Mouse (Mus musculus) forebrain, embryonic 13.5 days (tissue): ENCODE measurements at regions not wholly inside any gene's neighbourhood (a gene's known extent, or its start where the extent isn't known, plus 50 kb on each side); places are given as distances from the start of the nearest gene placed in this dataset.

Source experiments
- ATAC-seq: fragments of 200-750 bp; cut with Nextera tagmentation; 2 replicates; pipeline ENCODE4 v1.8.0; 2017
- H3K27ac ChIP-seq: fragments of 300-500 bp; sonication (generic); 2 replicates; pipeline ENCODE4 v1.5.1; 2015; ENCODE audit warnings: inconsistent platforms, mild to moderate bottlenecking, moderate library complexity
- H3K27me3 ChIP-seq: fragments of 300-500 bp; sonication (generic); 2 replicates; pipeline ENCODE4 v1.6.1; 2015; ENCODE audit warnings: mild to moderate bottlenecking, inconsistent platforms
- H3K36me3 ChIP-seq: fragments of 300-500 bp; sonication (generic); 2 replicates; pipeline ENCODE4 v1.6.1; 2015; ENCODE audit warnings: mild to moderate bottlenecking, inconsistent platforms; ENCODE audit not compliant: poor library complexity, severe bottlenecking
- H3K4me1 ChIP-seq: fragments of 300-500 bp; sonication (generic); 2 replicates; pipeline ENCODE4 v1.6.1; 2015; ENCODE audit warnings: inconsistent platforms
- H3K4me2 ChIP-seq: fragments of 300-500 bp; sonication (generic); 2 replicates; pipeline ENCODE4 v1.6.1; 2015; ENCODE audit warnings: inconsistent platforms, mild to moderate bottlenecking, moderate library complexity
- H3K4me3 ChIP-seq: fragments of 300-500 bp; sonication (generic); 2 replicates; pipeline ENCODE4 v1.5.1; 2015; ENCODE audit warnings: mild to moderate bottlenecking, inconsistent platforms
- H3K9ac ChIP-seq: fragments of 300-500 bp; sonication (generic); 2 replicates; pipeline ENCODE4 v1.6.1; 2015; ENCODE audit warnings: mild to moderate bottlenecking, inconsistent platforms
- H3K9me3 ChIP-seq: fragments of 300-500 bp; sonication (generic); replicated peaks from 2 replicates; pipeline ENCODE4 v1.6.1; 2016; ENCODE audit warnings: inconsistent platforms
- WGBS: fragments of 180-500 bp; shearing (Covaris S2); methylation state at CpG from one replicate; pipeline ENCODE4 v1.1.7; 2015; 5-methylcytosine and 5-hydroxymethylcytosine counted together

GRCm38 (mm10) chr16:29939869-29940707, 124.1 kb upstream of the Hes1 start:
- H3K9ac ChIP-seq: no peak overlapping the region
- no peak overlapping the region for H3K4me3 ChIP-seq
- no peak overlapping the region for H3K4me2 ChIP-seq
- no peaks in the 10 kb centered on the region for H3K27me3 ChIP-seq
- H3K9me3 ChIP-seq: no peaks in the 10 kb centered on the region
- H3K36me3 ChIP-seq: no peaks in the 10 kb centered on the region
- no peak for ATAC-seq
- WGBS: 83% methylated on average over 12 of the region's 12 CpGs
- 0 out of 2 replicates have a peak, but pooled peaks cover 2% of the 10 kb centered on the region for H3K4me1 ChIP-seq
- H3K27ac ChIP-seq: no peak overlapping the region

- H3K27me3 ChIP-seq: peaks cover 3% of the 10 kb centered on the region; the same call in 1 of the 2 replicates
- H3K4me3 ChIP-seq: no peak overlapping the region
- H3K4me1 ChIP-seq: peaks cover 17% of the 10 kb centered on the region
- no peak overlapping the region for H3K27ac ChIP-seq
- no peaks in the 10 kb centered on the region for H3K9me3 ChIP-seq
- H3K36me3 ChIP-seq: no peaks in the 10 kb centered on the region
- ATAC-seq: no peak
- WGBS: 60% methylated on average over 7 of the region's 7 CpGs
- H3K9ac ChIP-seq: no peak overlapping the region
- H3K4me2 ChIP-seq: no peak overlapping the region
Measured at GRCm38 (mm10) chr16:29942111-29942510, 122.1 kb upstream of the Hes1 start.

- peaks cover 8% of the 10 kb centered on the region; the same call in 1 of the 2 replicates for H3K27me3 ChIP-seq
Measured at GRCm38 (mm10) chr16:29943963-29944860, 120.0 kb upstream of the Hes1 start.

GRCm38 (mm10) chr16:29944966-29945365, 119.2 kb upstream of the Hes1 start:
- Histone ChIP-seq H3K4me3 (no peak overlapping the region), H3K4me1 (peaks cover 17% of the 10 kb centered on the region), H3K27me3 (peaks cover 8% of the 10 kb centered on the region; the same call in 1 of the 2 replicates), H3K9ac (no peak overlapping the region), H3K36me3 (no peaks in the 10 kb centered on the region), H3K9me3 (no peaks in the 10 kb centered on the region), H3K27ac (no peak overlapping the region), H3K4me2 (no peak overlapping the region)
- no peak for ATAC-seq
- 52% methylated on average over 5 of the region's 5 CpGs for WGBS

More at GRCm38 (mm10) chr16:29943963-29944860, 120.0 kb upstream of the Hes1 start:
- Histone ChIP-seq H3K9ac (no peak overlapping the region), H3K4me2 (no peak overlapping the region), H3K27ac (no peak overlapping the region), H3K4me3 (no peak overlapping the region), H3K4me1 (peaks cover 17% of the 10 kb centered on the region), H3K36me3 (no peaks in the 10 kb centered on the region), H3K9me3 (no peaks in the 10 kb centered on the region)
- no peak for ATAC-seq
- 90% methylated on average over 10 of the region's 10 CpGs for WGBS

- Histone ChIP-seq H3K4me2 (peak overlapping the region; percentile 75), H3K9ac (peak overlapping the region; percentile 67), H3K36me3 (no peaks in the 10 kb centered on the region), H3K27ac (peak overlapping the region; percentile 51; the same call in 1 of the 2 replicates), H3K27me3 (peaks cover 8% of the 10 kb centered on the region; the same call in 1 of the 2 replicates), H3K4me3 (peak overlapping the region; percentile 41), H3K4me1 (peaks cover 17% of the 10 kb centered on the region), H3K9me3 (no peaks in the 10 kb centered on the region)
- no peak; the same call in 1 of the 2 replicates for ATAC-seq
- 11% methylated on average over 9 of the region's 9 CpGs for WGBS
Measured at GRCm38 (mm10) chr16:29945376-29945890, 118.8 kb upstream of the Hes1 start.

GRCm38 (mm10) chr16:29945891-29946598, 118.1 kb upstream of the Hes1 start:
- WGBS: 3% methylated on average over 39 of the region's 39 CpGs
- Histone ChIP-seq H3K9me3 (no peaks in the 10 kb centered on the region), H3K4me1 (peaks cover 17% of the 10 kb centered on the region), H3K27me3 (peaks cover 8% of the 10 kb centered on the region; the same call in 1 of the 2 replicates), H3K27ac (peak overlapping the region; percentile 51; the same call in 1 of the 2 replicates), H3K4me3 (peak overlapping the region; percentile 41), H3K36me3 (no peaks in the 10 kb centered on the region), H3K4me2 (peak overlapping the region; percentile 75), H3K9ac (peak overlapping the region; percentile 67)
- ATAC-seq: peak; percentile 85

- Histone ChIP-seq H3K4me3 (no peak overlapping the region), H3K36me3 (no peaks in the 10 kb centered on the region), H3K27me3 (peaks cover 8% of the 10 kb centered on the region; the same call in 1 of the 2 replicates), H3K9me3 (no peaks in the 10 kb centered on the region), H3K4me2 (no peak overlapping the region), H3K27ac (no peak overlapping the region), H3K4me1 (peaks cover 17% of the 10 kb centered on the region), H3K9ac (no peak overlapping the region)
- WGBS: 85% methylated on average over 5 of the region's 5 CpGs
- no peak for ATAC-seq
Measured at GRCm38 (mm10) chr16:29946966-29947365, 117.2 kb upstream of the Hes1 start.

- ATAC-seq: no peak
- no peak overlapping the region for H3K4me3 ChIP-seq
- 75% methylated on average over 5 of the region's 5 CpGs for WGBS
- H3K9ac ChIP-seq: no peak overlapping the region
- no peak overlapping the region for H3K27ac ChIP-seq
- H3K27me3 ChIP-seq: peaks cover 8% of the 10 kb centered on the region; the same call in 1 of the 2 replicates
- H3K4me1 ChIP-seq: peaks cover 17% of the 10 kb centered on the region
- H3K36me3 ChIP-seq: no peaks in the 10 kb centered on the region
- no peak overlapping the region for H3K4me2 ChIP-seq
- H3K9me3 ChIP-seq: no peaks in the 10 kb centered on the region
Measured at GRCm38 (mm10) chr16:29947670-29948069, 116.5 kb upstream of the Hes1 start.

GRCm38 (mm10) chr16:29950136-29950535, 114.0 kb upstream of the Hes1 start:
- H3K27me3 ChIP-seq: peaks cover 8% of the 10 kb centered on the region; the same call in 1 of the 2 replicates
- ATAC-seq: no peak
- WGBS: 33% methylated on average over 9 of the region's 9 CpGs

GRCm38 (mm10) chr16:29950791-29951190, 113.4 kb upstream of the Hes1 start:
- 83% methylated on average over 4 of the region's 4 CpGs for WGBS
- H3K4me3 ChIP-seq: no peak overlapping the region
- no peaks in the 10 kb centered on the region for H3K9me3 ChIP-seq
- no peak overlapping the region for H3K9ac ChIP-seq
- peaks cover 8% of the 10 kb centered on the region for H3K4me1 ChIP-seq
- H3K27me3 ChIP-seq: peaks cover 8% of the 10 kb centered on the region; the same call in 1 of the 2 replicates
- no peak for ATAC-seq
- H3K27ac ChIP-seq: no peak overlapping the region
- no peaks in the 10 kb centered on the region for H3K36me3 ChIP-seq
- no peak overlapping the region for H3K4me2 ChIP-seq

More at GRCm38 (mm10) chr16:29950136-29950535, 114.0 kb upstream of the Hes1 start:
- H3K27ac ChIP-seq: no peak overlapping the region
- H3K36me3 ChIP-seq: no peaks in the 10 kb centered on the region
- H3K9me3 ChIP-seq: no peaks in the 10 kb centered on the region
- no peak overlapping the region for H3K4me2 ChIP-seq
- H3K9ac ChIP-seq: no peak overlapping the region
- H3K4me1 ChIP-seq: peaks cover 14% of the 10 kb centered on the region
- H3K4me3 ChIP-seq: no peak overlapping the region

GRCm38 (mm10) chr16:29954700-29955099, 109.5 kb upstream of the Hes1 start:
- no peaks in the 10 kb centered on the region for H3K27me3 ChIP-seq
- no peak overlapping the region for H3K4me2 ChIP-seq
- no peaks in the 10 kb centered on the region for H3K36me3 ChIP-seq
- no peaks in the 10 kb centered on the region for H3K9me3 ChIP-seq
- ATAC-seq: no peak
- no peak overlapping the region for H3K27ac ChIP-seq
- 94% methylated on average over 10 of the region's 10 CpGs for WGBS
- no peak overlapping the region for H3K9ac ChIP-seq
- no peak overlapping the region for H3K4me3 ChIP-seq
- no peaks in the 10 kb centered on the region for H3K4me1 ChIP-seq
